Mouse (Mus musculus): ENCODE results near the gene Xrn2.

Gene Xrn2

GRCm38 (mm10) chr2:147067480-147068246 lies 54.9 kb downstream of the Xrn2 start:
- DNase-seq = no peak

DNA sequence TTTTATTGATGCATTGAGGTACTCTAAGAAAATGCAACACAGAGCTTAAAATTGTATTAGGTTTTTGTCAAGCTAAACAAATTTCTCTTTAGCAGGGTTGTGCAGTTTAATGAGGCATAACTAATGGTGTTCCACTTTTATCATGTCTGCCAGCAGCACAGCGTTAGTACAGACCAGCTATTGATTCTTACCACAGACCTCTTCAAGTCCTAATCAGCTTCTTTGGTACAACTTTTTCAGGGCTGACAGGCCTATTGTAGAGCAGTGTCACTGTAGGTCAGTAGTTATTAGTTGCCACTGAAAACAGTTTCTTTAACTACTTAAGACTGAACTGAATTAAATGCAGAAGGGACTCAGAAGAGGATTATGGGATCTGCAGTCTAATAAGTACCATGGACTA lies 56.3 kb downstream of the Xrn2 start:
- DNase-seq = no peak

DNA sequence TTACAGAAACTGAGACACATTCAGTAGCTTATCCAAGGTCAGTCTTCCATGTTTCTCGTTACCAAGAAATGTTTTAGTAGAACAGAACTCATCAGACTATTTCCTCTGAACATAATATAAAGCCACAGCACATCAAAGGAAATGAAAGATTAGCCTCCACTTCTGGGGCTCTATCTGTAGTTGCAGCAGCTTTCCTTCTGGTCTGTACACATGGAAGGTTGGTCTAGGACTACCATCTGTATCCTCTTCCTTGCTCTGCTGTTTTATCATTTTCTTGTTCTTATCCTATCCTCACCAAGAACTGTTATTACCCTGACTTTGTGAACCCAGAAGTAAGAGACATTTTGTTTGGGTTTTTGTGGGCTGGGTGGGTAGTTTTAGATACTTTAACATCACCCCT lies 57.5 kb downstream of the Xrn2 start:
- no peak for DNase-seq

- DNase-seq = no peak
Observed at GRCm38 (mm10) chr2:147073962-147074361, 61.2 kb downstream of the Xrn2 start.

- DNase-seq = no peak
Observed at GRCm38 (mm10) chr2:147074399-147074798, 61.6 kb downstream of the Xrn2 start.

DNA sequence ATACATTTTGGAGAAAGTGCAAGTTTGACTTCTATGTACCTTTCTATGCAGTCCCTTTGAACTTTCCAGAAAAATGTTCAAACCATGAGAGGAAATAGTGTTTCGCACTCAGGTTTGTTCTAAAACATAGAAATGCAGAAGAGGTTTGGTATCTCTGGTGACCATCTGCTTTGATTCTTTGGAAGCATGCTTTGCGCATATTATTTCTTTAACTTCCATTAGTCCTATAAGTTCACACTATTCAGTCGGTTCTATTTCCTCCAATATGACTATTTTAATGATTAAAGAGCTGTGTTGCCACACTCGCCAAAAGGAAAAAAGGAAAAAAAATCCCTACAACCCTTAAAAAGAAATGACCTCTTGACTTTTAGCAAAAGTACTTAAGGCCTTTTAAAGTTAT lies 69.6 kb downstream of the Xrn2 start:
- DNase-seq = no peak

DNA sequence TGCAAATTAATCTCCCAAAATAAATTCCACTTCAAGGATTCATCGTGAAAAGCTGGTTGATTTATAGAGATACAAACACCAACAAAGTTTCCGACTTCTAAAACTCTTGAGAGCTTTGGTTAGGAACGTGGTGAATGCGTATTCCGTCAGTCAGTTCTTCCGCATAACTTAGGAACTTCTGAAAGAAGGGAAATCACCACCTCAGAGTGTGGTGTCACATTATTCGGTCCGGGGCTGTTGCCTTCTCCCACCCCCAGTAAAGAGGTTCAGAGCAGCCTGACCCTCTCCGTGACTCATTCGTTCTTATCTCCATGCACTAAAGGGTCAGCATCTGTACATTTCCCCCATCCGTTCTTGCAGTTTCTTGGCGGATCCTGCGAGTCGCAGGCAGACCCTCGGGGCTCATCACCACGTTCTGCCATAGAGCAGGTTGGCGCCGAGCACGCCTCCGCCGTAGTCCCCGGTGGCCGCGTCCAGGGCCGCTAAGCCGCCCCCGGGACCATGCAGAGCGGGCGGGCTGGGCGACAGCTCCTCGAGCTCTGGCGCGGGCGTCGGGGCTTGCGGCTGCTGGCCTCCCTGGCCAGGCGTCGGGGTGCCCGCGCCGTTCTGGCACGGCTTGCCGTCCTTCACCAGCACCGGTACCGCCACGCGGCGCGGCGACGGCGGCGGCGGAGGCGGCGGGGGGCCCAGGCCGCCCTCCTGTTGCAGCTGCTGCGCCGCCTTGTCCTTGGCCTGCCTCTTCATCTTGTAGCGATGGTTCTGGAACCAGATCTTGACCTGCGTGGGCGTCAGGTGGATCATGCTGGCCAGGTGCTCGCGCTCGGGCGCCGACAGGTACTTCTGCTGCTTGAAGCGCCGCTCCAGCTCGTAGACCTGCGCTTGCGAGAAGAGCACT lies 70.9 kb downstream of the Xrn2 start:
- DNase-seq = peak; percentile 10

GRCm38 (mm10) chr2:147084366-147085071 lies 71.7 kb downstream of the Xrn2 start:
- DNase-seq = peak; percentile 7

DNA sequence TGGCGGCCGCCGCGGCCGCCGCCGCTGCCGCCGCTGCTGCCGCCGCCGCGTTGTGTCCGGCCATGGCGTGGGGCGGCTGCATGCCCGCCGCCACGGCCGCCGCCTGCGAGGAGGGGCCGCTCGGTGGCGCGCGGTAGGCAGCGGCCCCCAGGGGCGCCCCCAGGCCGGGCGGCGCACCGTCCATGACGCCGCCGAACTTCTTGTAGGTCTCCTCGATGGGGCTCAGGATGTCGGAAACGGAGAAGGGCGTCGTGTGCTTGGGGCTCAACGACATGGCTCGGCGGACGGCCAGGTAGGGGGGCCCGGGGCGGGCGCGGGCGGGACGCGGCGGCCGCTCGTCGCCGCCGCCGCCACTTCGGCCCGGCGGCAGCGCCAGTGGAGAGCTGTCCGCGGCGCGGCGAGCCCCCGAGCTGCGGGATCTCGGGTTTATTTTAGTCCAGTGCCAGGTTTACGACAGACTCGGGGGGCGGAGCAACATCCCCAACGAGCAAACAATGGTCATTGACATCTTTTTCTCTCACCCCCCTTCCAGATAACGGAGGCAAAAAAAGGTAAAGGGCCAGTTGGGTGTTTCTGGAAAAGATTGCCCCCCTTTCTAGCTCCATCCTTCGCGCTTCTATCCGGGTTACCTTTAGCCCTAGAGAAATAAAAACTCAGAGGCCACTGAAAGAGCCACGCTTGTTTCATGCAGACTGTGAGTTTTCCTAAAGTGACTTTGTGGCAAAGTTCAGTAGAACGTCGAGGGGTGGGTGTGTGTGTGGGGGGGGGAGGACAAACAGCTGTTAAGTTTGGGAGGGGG lies 72.5 kb downstream of the Xrn2 start, which contains the start of gene Nkx2-4:
Nkx2-4 (minus strand) TSS at position 374 of the 799 bp plus-strand sequence.
- no peak for DNase-seq

DNA sequence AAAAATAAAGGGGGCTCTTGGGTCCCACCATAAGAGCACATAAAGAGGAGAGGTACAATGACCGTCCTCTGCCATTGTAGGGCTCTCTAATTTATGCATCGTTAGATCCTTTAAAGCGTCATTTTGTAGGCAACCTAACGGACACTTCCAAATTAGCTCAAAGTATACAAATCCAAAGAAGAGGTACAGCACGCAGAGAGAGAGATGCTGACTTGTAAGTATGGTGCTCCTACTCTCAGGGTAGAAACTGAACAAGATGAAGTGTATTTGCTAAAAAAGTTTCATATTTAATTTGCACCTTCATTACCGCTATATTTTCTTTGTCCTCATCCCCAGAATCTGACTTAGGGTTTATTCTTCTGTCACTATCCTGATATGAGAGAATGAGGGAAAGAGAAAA lies 73.1 kb downstream of the Xrn2 start:
- no peak for DNase-seq

DNA sequence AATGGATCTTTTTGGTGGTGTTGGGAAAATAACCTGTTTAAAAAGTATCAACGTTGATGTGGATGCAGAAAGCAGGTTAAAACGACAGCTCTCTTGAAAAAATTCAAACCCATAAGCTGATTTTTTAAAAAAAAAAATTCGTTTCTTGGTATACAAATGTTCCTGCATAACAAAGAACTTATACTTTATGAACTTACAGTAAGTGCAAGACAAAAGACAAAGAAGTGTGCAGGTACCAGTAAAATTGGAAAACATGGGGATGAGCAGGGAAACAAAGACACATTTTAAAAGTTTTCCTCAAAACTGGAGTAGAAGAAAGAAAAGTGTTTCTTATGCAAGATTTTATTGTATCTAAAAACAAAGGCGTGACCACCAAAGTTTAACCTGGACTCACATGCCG lies 73.6 kb downstream of the Xrn2 start:
- no peak for DNase-seq

DNA sequence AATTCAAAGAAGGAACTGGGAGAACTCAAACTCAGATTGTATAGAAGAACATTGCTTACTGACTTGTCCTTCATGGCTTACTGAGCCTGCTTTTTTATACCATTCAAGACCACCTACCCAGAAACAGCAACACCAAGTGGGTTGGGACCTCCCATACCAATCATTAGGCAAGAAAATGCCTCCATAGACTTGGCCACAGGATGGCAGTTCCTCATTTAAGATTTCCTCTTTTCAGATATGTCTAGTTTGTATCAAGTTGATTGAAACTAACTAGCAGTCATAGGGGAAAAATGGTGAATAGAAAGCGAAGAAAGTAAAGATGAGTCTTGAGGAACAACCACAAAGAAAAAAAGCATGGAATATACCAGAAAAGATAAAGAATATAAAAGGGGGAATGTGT lies 106.9 kb downstream of the Xrn2 start:
- no peak for DNase-seq

DNA sequence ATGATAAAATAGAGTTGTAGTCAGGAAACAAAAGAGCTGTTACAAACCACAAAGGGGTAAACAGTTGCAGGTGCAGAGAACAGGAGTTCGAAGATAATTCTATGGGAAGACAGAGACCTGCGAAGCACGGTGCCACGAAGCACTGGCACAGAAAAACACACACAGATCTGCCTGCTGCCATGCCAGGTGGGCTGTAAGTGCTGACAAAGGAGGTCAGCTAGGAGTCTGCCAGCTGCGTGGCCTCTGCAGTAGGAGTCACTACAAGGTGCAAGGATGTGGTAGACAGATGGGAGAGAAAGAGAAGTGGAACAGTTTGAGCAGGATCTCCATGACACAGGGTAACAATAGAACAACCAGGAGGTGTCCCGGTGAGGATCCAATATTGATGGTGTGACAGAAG lies 114.6 kb downstream of the Xrn2 start:
- no peak for DNase-seq
